Mouse (Mus musculus) liver, adult 2 months (tissue): ENCODE results near the gene Rundc3a. TPM values are rescaled to one million over a fixed set of nuclear protein-coding genes. Genes with fewer than 3 reads are reported as not detected.

Experiments used
- DNase-seq: peaks from one replicate; pipeline ENCODE4 v3.0.0-alpha.2; 2011; ENCODE audit warnings: low read depth, low spot score; ENCODE audit errors: extremely low read depth
- H3K27ac ChIP-seq: fragments of 200-500 bp; replicated peaks from 2 replicates; pipeline ENCODE4 v1.5.1; 2012; ENCODE audit warnings: low read depth, mild to moderate bottlenecking, control low read depth, inconsistent platforms, low read length; ENCODE audit not compliant: insufficient read depth
- H3K27me3 ChIP-seq: fragments of 200-500 bp; 2 replicates; pipeline ENCODE4 v1.6.1; 2012; ENCODE audit warnings: mild to moderate bottlenecking, moderate library complexity, low read length, inconsistent platforms; ENCODE audit not compliant: control insufficient read depth, insufficient read depth
- H3K36me3 ChIP-seq: fragments of 200-500 bp; 2 replicates; pipeline ENCODE4 v1.6.1; 2012; ENCODE audit warnings: low read length, inconsistent platforms; ENCODE audit not compliant: control insufficient read depth, insufficient read depth
- H3K4me1 ChIP-seq: fragments of 200-500 bp; 2 replicates; pipeline ENCODE4 v1.6.1; 2011; ENCODE audit warnings: low read length; ENCODE audit not compliant: control insufficient read depth, insufficient read depth
- H3K4me3 ChIP-seq: fragments of 200-500 bp; 2 replicates; pipeline ENCODE4 v1.5.1; 2011; ENCODE audit warnings: low read depth, mild to moderate bottlenecking, control low read depth, low read length, moderate library complexity; ENCODE audit not compliant: insufficient read depth
- H3K79me2 ChIP-seq: fragments of 200-500 bp; 2 replicates; pipeline ENCODE4 v1.6.1; 2012; ENCODE audit warnings: inconsistent platforms, mild to moderate bottlenecking, low read length, moderate library complexity; ENCODE audit not compliant: control insufficient read depth, insufficient read depth
- H3K9ac ChIP-seq: fragments of 200-500 bp; 2 replicates; pipeline ENCODE4 v1.6.1; 2012; ENCODE audit warnings: low read depth, mild to moderate bottlenecking, control low read depth, inconsistent platforms, low read length
- CTCF ChIP-seq: fragments of 200-500 bp; IDR thresholded peaks from 2 replicates; pipeline ENCODE4 v1.5.1; 2011; ENCODE audit warnings: low read depth, low read length, control low read depth
- POLR2A ChIP-seq: fragments of 200-500 bp; IDR thresholded peaks from 2 replicates; pipeline ENCODE4 v1.6.1; 2011; ENCODE audit warnings: low read length, control low read depth; ENCODE audit not compliant: insufficient read depth; ENCODE audit errors: extremely low read depth
- WGBS: fragments of 180-500 bp; shearing (Covaris S2); methylation state at CpG from one replicate; pipeline ENCODE4 v1.1.7; 2018; 5-methylcytosine and 5-hydroxymethylcytosine counted together
- polyA plus RNA-seq: library from polyadenylated mRNA; depleted of rRNA; stranded (reverse); fragments of >200 nt; gene quantifications from 2 replicates; pipeline ENCODE4 v1.2.3, GENCODE M21; 2012
- total RNA-seq: library from RNA; depleted of rRNA; stranded (reverse); fragments of >200 nt; gene quantifications from 2 replicates; pipeline ENCODE4 v1.2.3, GENCODE M21; 2014

Gene Rundc3a
- total and polyA plus RNA-seq, 2 experiments = 1.0 to 2.1 TPM

- H3K79me2 ChIP-seq = no peaks in the 10 kb centered on the region; the same call in 1 of the 2 replicates
- peak; percentile 45 for DNase-seq
- H3K36me3 ChIP-seq = peaks cover 11% of the 10 kb centered on the region; the same call in 1 of the 2 replicates
- peak overlapping the region; percentile 51; the same call in 1 of the 2 replicates for H3K4me3 ChIP-seq
- H3K27me3 ChIP-seq = no peaks in the 10 kb centered on the region
- peak overlapping the region; percentile 77 for H3K9ac ChIP-seq
- H3K4me1 ChIP-seq = peaks cover 11% of the 10 kb centered on the region
- no peak overlapping the region for H3K27ac ChIP-seq
- 38% methylated on average over 87 of the region's 87 CpGs for WGBS
- TF ChIP-seq CTCF (peak; percentile 59), POLR2A (no peak)
These were observed 44.2 kb downstream of the Rundc3a start for GRCm38 (mm10) chr11:102437120-102438061.

- Histone ChIP-seq H3K79me2 (no peaks in the 10 kb centered on the region; the same call in 1 of the 2 replicates), H3K4me3 (peak overlapping the region; percentile 51), H3K27me3 (no peaks in the 10 kb centered on the region), H3K9ac (peak overlapping the region; percentile 77), H3K27ac (no peak overlapping the region), H3K4me1 (peaks cover 6% of the 10 kb centered on the region), H3K36me3 (peaks cover 11% of the 10 kb centered on the region; the same call in 1 of the 2 replicates)
- no peak for DNase-seq
- 18% methylated on average over 77 of the region's 77 CpGs for WGBS
- TF ChIP-seq POLR2A = no peak
- peak; percentile 78 for TF ChIP-seq CTCF
These were observed 45.2 kb downstream of the Rundc3a start for GRCm38 (mm10) chr11:102438212-102439092.

- Histone ChIP-seq H3K36me3 (peaks cover 9% of the 10 kb centered on the region; the same call in 1 of the 2 replicates), H3K27ac (no peak overlapping the region), H3K79me2 (no peaks in the 10 kb centered on the region), H3K4me3 (no peak overlapping the region), H3K27me3 (no peaks in the 10 kb centered on the region), H3K9ac (no peak overlapping the region), H3K4me1 (no peaks in the 10 kb centered on the region)
- DNase-seq = no peak
- TF ChIP-seq POLR2A (no peak), CTCF (no peak)
- 95% methylated on average over 14 of the region's 14 CpGs for WGBS
These were observed 46.2 kb downstream of the Rundc3a start for GRCm38 (mm10) chr11:102439093-102440082.

- no peak overlapping the region for H3K27ac ChIP-seq
- no peak for TF ChIP-seq POLR2A
- no peak for TF ChIP-seq CTCF
- no peak overlapping the region for H3K9ac ChIP-seq
- H3K79me2 ChIP-seq = no peaks in the 10 kb centered on the region
- WGBS = 87% methylated on average over 8 of the region's 8 CpGs
- DNase-seq = no peak
- H3K4me1 ChIP-seq = no peaks in the 10 kb centered on the region
- no peaks in the 10 kb centered on the region for H3K27me3 ChIP-seq
- no peak overlapping the region for H3K4me3 ChIP-seq
- H3K36me3 ChIP-seq = peaks cover 5% of the 10 kb centered on the region; the same call in 1 of the 2 replicates
These were observed 47.1 kb downstream of the Rundc3a start for GRCm38 (mm10) chr11:102440255-102440654.

- TF ChIP-seq CTCF (0 out of 2 replicates have a peak, but pooled peaks have one; percentile 8), POLR2A (no peak)
- Histone ChIP-seq H3K4me1 (no peaks in the 10 kb centered on the region), H3K27ac (no peak overlapping the region), H3K79me2 (no peaks in the 10 kb centered on the region), H3K27me3 (peaks cover 3% of the 10 kb centered on the region; the same call in 1 of the 2 replicates), H3K36me3 (no peaks in the 10 kb centered on the region), H3K4me3 (no peak overlapping the region), H3K9ac (no peak overlapping the region)
- DNase-seq = no peak
- WGBS = 82% methylated on average over 3 of the region's 3 CpGs
These were observed 48.2 kb downstream of the Rundc3a start for GRCm38 (mm10) chr11:102441434-102441833.
